Mouse (Mus musculus): ENCODE measurements around the gene Klhl9.
"Not testable (repeated sequence)": the region's sequence is repeated elsewhere in the genome, so short reads cannot be mapped to it uniquely, and the experiment has no call there.

The Klhl9 gene

DNA sequence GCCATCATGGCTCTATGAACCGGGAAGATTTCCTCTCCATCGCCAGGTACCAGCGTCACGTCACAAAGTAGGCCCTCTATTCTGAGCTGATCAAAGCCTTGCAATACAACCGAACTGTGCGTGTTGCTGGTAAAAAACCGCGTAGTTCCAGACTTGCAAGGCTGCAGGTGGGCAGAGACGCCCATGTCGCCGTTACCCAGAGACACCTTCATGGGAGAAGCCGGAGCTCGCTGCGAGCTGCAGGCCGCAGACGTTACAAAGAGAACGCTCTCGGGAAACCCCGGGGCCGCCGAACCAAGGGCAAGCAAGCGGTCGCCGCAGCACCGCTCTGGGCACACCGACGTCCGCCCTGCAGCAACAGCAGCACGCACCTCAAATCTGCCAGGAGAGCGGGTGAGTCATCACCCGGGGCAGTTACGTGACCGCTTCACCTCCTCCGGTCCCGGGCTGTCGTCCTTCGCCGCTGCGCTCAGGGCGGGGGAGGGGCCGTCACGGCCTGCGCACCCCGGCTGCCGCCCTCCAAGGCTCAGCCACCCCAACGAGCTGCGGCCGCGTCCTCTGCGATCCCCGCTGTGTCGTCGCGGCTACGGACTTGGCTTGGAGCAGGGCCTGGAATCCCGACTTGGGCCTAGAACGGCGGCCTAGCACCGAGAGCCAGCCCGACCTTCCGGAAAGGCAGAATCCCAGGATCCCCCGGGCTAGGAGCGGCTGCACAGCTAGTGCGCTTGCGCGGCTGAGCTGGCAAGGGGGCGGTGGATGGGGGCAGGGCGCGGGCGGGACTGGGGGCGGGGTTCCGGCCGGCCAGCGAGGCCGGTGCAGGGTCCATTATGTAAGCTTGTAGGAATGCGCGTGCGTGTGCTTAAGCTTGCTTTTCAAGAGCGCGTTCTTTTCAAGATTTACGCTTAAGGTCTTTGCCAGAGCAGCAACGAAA lies at the start of gene Klhl9, which contains the start of gene Gm26566:
TSS of gene Klhl9 (minus strand) at position 675 of the 931 bp plus-strand sequence.
TSS of gene Gm26566 (plus strand) at position 15 of the 931 bp plus-strand sequence.
- peak; percentile 97 for DNase-seq (ENCODE audit: low spot score)

DNA sequence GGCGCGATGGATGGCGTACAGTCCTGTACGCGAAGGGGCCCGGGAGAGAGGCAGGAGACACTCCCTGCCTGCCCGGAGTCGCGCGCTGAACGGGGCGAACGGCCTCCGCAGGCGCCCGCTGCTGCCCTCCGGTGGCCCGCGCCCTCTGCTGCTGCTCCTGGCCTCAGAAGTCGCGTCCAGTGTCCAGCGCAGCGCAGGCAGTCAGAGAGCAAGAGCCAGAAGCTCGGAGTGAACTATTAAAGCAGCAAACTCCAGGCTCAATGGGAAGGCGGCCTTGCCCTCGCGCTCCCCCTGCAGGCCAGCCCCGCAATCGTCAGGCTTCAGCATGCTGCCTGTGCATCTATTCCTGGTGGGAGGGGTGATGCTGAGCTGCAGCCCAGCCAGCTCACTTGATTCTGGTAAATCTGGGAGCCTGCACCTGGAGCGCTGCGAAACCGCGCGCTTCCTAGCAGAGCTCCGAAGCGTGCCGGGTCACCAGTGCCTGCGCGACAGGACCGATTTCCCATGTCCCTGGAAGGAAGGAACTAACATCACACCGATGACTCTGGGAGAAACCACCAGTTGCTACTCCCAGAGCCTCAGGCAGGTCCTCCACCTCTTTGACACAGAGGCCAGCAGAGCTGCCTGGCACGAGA lies 41.2 kb upstream of the Klhl9 start:
- peak; percentile 81 for DNase-seq (ENCODE audit: low spot score)

DNA sequence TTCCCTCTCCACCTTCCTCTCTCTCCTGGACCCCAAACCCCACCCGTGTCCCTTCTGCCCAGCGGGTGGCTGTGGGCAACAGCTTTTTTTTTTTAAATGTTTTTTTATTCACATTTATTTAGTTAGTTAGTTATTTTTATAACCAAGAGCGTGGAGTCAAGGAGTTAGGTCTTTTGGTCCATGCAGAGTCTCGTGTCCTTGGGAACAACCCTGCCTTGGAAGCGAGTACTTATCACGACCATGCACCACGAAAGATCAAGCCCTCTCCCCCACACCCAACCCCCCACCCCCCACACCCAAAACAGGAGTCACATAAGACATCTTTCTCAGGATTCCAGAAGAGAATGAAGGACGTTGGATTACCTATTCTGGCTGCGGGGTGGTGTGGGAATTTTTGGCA lies 40.1 kb upstream of the Klhl9 start:
- DNase-seq (ENCODE audit: low spot score): not testable (repeated sequence)

DNA sequence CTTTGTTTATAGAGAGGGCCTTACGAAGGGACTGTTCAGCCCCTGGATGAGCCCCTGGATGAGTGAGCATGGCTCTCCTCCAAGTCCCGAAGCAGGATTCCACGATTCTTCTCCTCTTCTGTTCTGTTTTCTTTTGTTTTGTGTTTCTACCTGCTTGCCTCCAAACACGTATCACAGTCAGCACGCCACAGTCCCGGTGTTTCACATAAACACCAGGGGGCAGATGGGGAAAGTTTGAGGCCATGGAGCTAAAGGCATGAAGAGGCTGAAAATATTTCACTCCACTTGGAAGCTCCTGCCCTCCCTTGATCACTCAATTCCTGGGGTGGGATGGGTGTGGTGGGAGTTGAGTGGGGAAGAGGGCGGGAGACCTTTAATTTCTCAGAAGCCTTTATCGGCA lies 39.5 kb upstream of the Klhl9 start:
- not testable (repeated sequence) for DNase-seq (ENCODE audit: low spot score)

DNA sequence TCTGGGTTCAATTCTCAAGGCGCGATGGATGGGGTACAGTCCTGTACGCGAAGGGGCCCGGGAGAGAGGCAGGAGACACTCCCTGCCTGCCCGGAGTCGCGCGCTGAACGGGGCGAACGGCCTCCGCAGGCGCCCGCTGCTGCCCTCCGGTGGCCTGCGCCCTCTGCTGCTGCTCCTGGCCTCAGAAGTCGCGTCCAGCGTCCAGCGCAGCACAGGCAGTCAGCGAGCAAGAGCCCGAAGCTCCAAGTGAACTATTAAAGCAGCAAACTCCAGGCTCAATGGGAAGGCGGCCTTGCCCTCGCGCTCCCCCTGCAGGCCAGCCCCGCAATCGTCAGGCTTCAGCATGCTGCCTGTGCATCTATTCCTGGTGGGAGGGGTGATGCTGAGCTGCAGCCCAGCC lies 38.2 kb upstream of the Klhl9 start:
- DNase-seq (ENCODE audit: low spot score): peak; percentile 81

DNA sequence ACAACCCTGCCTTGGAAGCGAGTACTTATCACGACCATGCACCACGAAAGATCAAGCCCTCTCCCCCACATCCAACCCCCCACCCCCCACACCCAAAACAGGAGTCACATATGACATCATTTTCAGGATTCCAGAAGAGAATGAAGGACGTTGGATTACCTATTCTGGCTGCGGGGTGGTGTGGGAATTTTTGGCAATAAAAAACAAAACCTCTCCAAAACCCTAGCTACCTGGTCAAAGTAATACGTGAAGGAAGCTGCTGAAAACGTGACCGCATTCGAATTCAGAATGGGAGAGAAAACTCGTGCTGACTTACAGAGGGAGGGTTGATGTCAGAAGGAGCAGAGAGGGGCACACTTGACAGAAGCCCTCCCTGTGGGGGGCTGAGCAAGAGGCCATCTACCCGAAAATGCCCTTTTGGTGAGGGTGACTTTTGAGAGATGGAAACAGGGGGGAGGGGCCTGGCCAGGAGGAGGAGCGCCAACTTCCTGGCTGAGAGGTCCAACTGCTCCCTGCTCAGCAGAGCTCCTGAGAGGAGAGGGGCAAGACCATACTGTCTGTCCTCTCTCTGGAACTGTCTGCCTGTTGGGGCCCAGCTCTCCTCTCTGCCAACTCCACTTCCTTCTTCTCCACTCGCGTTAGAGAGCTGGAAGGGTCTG lies 37.5 kb upstream of the Klhl9 start, which contains the start of gene Gm13283:
TSS of gene Gm13283 (plus strand) at position 510 of the 659 bp plus-strand sequence.
- not testable (repeated sequence) for DNase-seq (ENCODE audit: low spot score)

DNA sequence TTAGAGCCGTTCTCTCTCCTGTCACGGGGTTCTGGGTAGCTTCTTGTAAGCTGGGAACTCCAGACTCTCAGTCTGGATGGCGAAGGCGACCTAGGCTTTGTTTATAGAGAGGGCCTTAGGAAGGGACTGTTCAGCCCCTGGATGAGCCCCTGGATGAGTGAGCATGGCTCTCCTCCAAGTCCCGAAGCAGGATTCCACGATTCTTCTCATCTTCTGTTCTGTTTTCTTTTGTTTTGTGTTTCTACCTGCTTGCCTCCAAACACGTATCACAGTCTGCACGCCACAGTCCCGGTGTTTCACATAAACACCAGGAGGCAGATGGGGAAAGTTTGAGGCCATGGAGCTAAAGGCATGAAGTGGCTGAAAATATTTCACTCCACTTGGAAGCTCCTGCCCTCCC lies 36.5 kb upstream of the Klhl9 start:
- not testable (repeated sequence) for DNase-seq (ENCODE audit: low spot score)

DNA sequence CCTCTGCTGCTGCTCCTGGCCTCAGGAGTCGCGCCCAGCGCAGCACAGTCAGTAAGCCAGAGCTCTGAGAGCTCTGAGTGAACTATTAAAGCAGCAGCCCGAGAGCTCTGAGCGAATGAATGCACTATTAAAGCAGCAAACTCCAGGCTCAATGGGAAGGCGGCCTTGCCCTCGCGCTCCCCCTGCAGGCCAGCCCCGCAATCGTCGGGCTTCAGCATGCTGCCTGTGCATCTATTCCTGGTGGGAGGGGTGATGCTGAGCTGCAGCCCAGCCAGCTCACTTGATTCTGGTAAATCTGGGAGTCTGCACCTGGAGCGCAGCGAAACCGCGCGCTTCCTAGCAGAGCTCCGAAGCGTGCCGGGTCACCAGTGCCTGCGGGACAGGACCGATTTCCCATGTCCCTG lies 35.4 kb upstream of the Klhl9 start:
- DNase-seq (ENCODE audit: low spot score): peak; percentile 91

DNA sequence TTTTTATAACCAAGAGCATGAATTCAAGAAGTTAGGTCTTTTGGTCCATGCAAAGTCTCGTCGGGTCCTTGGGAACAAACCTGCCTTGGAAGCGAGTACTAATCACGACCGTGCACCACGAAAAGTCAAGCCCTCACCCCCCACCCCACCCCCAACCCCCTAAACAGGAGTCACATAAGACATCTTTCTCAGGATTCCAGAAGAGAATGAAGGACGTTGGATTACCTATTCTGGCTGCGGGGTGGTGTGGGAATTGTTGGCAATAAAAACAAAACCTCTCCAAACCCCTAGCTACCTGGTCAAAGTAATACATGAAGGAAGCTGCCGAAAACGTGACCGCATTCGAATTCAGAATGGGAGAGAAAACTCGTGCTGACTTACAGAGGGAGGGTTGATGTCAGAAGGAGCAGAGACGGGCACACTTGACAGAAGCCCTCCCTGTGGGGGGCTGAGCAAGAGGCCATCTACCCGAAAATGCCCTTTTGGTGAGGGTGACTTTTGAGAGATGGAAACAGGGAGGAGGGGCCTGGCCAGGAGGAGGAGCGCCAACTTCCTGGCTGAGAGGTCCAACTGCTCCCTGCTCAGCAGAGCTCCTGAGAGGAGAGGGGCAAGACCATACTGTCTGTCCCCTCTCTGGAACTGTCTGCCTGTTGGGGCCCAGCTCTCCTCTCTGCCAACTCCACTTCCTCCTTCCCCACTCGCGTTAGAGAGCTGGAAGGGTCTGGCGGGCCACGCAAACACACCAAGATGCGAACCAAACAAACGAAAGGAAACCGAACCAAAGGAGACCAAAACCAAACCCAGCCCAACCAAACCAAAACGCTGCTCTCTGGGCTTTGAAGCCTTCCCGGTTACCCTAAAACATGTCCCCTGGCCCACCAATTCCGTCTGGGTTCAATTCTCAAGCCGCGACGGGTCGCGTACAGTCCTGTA lies 34.6 kb upstream of the Klhl9 start:
- DNase-seq (ENCODE audit: low spot score): peak; percentile 34

DNA sequence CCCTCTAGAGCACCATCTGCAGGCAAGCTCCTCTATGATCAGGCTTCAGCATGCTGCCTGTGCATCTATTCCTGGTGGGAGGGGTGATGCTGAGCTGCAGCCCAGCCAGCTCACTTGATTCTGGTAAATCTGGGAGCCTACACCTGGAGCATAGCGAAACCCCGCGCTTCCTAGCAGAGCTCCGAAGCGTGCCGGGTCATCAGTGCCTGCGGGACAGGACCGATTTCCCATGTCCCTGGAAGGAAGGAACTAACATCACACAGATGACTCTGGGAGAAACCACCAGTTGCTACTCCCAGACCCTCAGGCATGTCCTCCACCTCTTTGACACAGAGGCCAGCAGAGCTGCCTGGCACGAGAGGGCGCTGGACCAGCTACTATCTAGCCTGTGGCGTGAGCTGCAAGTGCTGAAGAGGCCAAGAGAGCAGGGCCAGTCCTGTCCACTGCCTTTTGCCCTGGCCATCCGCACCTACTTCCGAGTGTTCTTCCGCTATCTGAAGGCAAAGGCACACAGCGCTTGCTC lies 32.6 kb upstream of the Klhl9 start, which contains the start of gene Gm13271:
TSS of gene Gm13271 (plus strand) at position 51 of the 523 bp plus-strand sequence.
- not testable (repeated sequence) for DNase-seq (ENCODE audit: low spot score)

DNA sequence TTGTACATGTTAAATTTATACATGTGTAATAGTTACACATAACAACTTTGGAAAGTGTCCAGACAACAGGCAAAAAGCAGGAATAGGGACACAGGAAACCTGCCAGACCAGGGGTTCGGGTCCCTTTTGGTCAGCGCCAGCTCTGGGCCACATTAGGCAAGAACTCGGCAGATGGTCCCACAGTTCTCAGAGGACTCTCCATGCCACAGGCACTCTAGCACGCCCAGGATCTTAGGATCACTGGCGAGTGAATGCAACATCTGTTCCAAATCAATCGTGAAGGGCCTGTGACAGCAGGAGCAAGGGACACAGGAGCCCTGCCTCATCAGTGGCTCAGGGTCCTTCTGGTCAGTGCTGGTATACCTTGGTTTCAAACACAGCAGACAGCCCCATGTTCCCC lies 27.7 kb upstream of the Klhl9 start:
- no peak for DNase-seq (ENCODE audit: low spot score)

DNA sequence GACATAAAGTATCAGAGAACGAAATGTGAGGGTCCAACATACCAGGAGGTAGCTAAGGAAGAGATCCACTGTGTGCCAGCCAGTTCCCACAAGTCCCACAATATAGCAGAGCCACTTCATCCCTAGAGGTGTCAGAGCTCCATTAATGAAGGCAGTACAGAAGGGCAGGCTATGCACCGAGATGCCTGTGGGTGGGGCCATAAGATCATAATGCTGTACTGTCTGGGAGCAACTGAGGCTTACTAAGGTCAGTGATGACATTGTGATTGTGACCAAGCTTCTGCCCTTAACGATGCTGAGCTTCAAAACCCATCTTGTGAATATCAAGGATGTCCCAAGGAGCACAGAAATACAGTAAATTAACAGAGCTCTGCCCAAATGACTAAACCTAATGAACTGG lies 21.9 kb upstream of the Klhl9 start:
- DNase-seq (ENCODE audit: low spot score): no peak

DNA sequence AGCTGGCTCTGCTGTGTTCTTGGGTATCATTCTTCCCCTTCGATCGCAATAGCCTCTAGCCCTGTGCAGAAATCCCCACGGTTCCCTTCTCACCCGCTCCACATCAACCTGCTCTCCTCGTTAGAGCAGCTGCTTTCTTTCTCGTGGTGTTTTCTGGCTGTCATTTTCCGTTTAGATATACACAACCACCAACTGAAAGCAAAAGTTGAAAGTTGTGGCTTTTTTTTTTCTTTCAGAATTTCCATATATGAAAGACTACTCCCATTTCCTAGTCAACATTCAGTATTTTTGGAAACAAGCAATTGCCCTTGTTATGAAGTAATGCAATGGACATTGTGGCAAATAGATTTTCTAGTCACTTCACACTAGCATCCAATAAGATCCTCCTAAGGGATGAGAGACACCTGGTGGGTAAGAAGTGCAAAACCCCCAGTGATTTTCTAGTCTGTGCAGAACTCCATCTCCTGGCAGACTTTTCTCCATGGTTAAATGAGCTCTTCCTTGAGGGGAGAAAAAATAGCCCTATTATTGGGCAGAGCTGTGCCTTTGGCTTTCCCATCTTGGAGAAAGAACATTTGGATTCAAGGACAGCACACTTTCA lies 20.6 kb upstream of the Klhl9 start:
- DNase-seq (ENCODE audit: low spot score): no peak

DNA sequence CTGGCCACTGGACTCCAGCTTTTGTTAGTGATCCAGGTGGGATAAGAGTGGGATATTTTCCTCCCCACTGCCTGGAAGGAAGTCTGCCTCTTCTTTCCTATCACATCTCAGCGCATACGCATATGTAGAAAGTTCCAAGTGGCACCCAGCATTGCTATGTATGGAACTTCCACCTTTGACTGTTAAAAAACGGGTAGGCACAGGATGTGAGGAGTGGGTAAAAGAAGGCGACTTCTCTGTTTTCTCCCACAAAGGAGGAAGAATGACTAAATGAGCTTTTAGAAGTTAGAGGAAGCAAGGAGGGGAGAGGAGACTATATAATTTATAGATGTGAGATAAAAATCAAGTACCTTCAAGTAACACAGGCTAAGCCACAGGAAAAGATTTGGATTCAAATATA lies 19.2 kb upstream of the Klhl9 start:
- no peak for DNase-seq (ENCODE audit: low spot score)

DNA sequence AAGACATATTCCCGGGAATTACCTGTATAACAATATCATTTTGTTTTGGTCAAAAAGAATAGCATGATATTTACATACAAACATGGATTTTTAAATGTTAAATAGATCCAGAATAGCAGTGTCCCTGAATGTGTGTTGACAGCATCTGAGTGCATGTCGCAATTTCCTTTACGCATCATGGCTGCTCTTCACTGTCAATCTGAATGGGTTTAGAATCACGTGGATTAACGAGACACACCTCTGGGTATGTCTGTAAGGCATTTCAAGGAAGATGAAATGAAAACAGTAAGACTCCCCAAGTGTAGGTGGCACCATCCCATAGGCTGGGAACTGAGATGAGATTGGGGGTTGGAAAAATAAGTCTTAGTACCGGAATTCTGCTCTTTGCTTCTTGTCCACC lies 16.8 kb upstream of the Klhl9 start:
- no peak for DNase-seq (ENCODE audit: low spot score)

DNA sequence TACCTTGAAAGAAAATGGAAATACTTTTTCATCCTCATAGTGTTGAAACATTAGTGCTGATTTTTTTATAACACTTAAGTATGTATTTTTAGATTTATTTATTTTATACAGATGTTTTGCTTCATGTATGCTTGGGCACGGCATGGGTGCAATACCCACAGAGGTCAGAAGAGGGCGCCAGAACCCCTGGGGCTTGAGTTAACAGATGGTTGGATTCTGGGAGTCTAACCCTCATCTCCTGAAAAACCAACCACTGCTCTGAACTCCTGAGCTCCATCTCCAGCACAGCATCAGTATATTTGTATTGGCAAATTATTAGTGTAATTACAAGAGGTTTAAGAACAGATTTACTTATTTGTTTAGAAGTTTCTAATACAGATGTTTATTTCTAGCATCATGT lies 16.2 kb upstream of the Klhl9 start:
- DNase-seq (ENCODE audit: low spot score): peak; percentile 86

DNA sequence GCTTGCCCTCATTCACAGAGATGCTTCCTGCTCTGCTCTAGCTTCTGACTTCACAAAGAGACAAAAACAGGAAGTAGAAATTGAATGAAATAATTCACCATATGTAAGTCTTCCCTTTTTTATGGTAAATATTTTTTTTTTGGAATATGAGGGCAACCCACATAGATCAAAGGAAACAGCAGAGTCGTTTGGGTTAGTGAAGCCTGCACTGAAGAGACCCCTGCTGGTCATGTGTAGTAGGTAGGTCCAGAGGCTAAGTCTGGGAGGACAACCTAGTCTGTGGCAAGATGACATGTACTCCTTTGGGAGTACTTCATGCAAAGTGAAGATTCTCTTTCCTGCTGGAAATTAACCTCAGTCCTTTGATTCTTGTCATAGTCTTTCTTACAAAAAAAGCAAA lies 5.1 kb upstream of the Klhl9 start:
- DNase-seq (ENCODE audit: low spot score): peak; percentile 64

DNA sequence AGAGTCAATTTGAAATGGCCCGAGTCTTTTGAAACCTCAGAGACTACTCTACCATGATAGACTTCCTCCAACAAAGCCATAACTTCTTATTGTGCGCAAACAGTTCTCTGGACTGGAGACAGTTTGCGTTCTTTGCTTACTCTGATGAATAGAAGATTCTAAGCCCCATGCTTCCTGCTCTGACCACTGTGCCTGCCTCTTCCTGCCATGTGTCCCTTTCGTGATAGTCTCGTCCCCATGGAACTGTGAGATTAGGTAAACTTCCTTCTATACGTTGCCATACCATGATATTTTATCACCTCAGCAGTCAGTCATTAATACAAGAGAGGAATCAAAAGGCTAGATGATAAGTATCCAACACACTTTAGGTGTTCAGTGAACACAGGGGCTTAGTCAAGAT lies 4.5 kb upstream of the Klhl9 start:
- no peak for DNase-seq (ENCODE audit: low spot score)

DNA sequence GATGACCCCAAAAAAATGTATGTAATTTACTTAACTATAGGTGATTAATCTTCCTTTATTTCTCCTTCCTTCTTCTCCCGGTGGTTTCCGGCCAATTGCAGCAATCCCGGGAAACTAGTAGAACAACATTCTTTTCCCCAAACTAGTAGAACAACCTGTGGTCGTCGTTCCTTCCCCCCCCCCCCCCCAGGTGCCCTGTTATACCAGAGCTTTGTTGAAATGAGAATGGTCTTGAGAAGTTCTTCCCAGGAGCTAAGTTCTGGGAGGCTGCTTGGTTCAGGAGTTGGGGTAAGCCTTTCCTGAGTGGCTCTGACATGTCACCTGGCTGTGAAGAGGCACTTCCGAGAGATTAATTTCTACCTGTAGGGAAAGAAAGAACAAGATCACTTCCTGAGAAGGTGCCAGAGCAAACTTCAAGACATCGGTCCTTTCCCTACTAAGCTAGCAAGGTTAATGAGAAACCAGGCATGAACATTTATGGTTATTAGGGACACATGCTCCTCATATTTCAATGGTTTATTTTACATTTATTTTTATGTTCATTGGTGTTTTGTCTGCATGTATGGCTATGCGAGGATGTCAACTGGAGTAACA lies 1.3 kb upstream of the Klhl9 start:
- DNase-seq (ENCODE audit: low spot score): no peak

DNA sequence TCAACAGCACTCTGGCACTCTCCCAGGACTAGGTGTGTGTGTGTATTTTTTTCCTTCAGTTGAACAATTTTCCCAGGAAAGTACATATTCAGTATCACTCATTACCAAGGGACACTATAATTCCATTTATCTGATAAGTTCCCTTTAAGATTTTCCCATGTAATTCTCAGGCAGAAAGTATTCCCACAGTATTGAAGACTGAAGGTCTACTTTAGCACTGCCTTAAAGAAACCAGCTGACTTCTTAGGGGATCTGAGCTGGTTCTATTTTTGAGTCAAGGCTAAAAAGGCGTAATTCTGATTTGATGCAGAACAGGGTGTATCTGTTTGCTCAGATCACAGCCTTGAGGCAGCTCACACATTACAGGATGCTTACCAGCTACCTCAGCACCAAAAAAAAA lies 3.5 kb downstream of the Klhl9 start:
- DNase-seq (ENCODE audit: low spot score): no peak
